Mouse (Mus musculus): ENCODE data around the gene B3galt4.
"Not testable (repeated sequence)": the region's sequence is repeated elsewhere in the genome, so short reads cannot be mapped to it uniquely, and the experiment has no call there.

The B3galt4 gene

GRCm38 (mm10) chr17:33951021-33951946 lies at the start of gene B3galt4:
Gene B3galt4, minus strand, starts transcription at chr17:33951488.
- peak; percentile 54 for DNase-seq

- not testable (repeated sequence) for DNase-seq
Observed at GRCm38 (mm10) chr17:34000796-34001195, 49.5 kb upstream of the B3galt4 start.

GRCm38 (mm10) chr17:34000150-34000537 lies 48.9 kb upstream of the B3galt4 start, which contains the start of gene H2-K1:
Gene H2-K1, minus strand, starts transcription at chr17:34000347.
- peak; percentile 60 for DNase-seq

GRCm38 (mm10) chr17:33999341-34000149 lies 48.3 kb upstream of the B3galt4 start:
- DNase-seq: peak; percentile 5

GRCm38 (mm10) chr17:33998697-33999096 lies 47.4 kb upstream of the B3galt4 start:
- DNase-seq: not testable (repeated sequence)

- DNase-seq: not testable (repeated sequence)
Observed at GRCm38 (mm10) chr17:33997025-33997424, 45.7 kb upstream of the B3galt4 start.

- DNase-seq: no peak
Observed at GRCm38 (mm10) chr17:33995651-33996050, 44.4 kb upstream of the B3galt4 start.

- no peak for DNase-seq
Observed at GRCm38 (mm10) chr17:33994959-33995358, 43.7 kb upstream of the B3galt4 start.

- DNase-seq: peak; percentile 47
Observed at GRCm38 (mm10) chr17:33991788-33992664, 40.7 kb upstream of the B3galt4 start.

GRCm38 (mm10) chr17:33982136-33982535 lies 30.8 kb upstream of the B3galt4 start:
- peak; percentile 75 for DNase-seq

GRCm38 (mm10) chr17:33981192-33981909 lies 30.1 kb upstream of the B3galt4 start:
- DNase-seq: peak; percentile 85

GRCm38 (mm10) chr17:33980181-33981035 lies 29.1 kb upstream of the B3galt4 start:
- no peak for DNase-seq

- DNase-seq: no peak
Observed at GRCm38 (mm10) chr17:33979512-33980050, 28.3 kb upstream of the B3galt4 start.

- DNase-seq: peak; percentile 73
Observed at GRCm38 (mm10) chr17:33978631-33979031, 27.3 kb upstream of the B3galt4 start.

GRCm38 (mm10) chr17:33977861-33978557 lies 26.7 kb upstream of the B3galt4 start:
- no peak for DNase-seq

- DNase-seq: no peak
Observed at GRCm38 (mm10) chr17:33973572-33973971, 22.3 kb upstream of the B3galt4 start.

GRCm38 (mm10) chr17:33972691-33973090 lies 21.4 kb upstream of the B3galt4 start:
- DNase-seq: no peak

- DNase-seq: no peak
Observed at GRCm38 (mm10) chr17:33969394-33969793, 18.1 kb upstream of the B3galt4 start.

GRCm38 (mm10) chr17:33968927-33969326 lies 17.6 kb upstream of the B3galt4 start:
- no peak for DNase-seq

GRCm38 (mm10) chr17:33968489-33968888 lies 17.2 kb upstream of the B3galt4 start:
- DNase-seq: peak; percentile 74

Measured in cerebellum, adult 8-10 months (tissue).